Mouse (Mus musculus) layer of hippocampus, postnatal 14 days (tissue): ENCODE measurements around the gene Tpx2. TPM values are rescaled to one million over a fixed set of nuclear protein-coding genes. Genes with fewer than 3 reads are reported as not detected.

Experiments
- DNase-seq, 2 experiments: peaks; one replicate each; pipeline ENCODE4 v3.0.0; 2021 to 2022; ENCODE audit warnings: low spot score in 2 of 2, mixed read lengths in 1 of 2
- total RNA-seq, 2 experiments: library from RNA; stranded (reverse); gene quantifications; 2 replicates each; pipeline ENCODE4 v1.2.3; 2021

Gene Tpx2
- total RNA-seq, 2 experiments from 2014 or later: 2.5 to 4.7 TPM

GRCm38 (mm10) chr2:152848466-152848865 lies 702 bp downstream of the Tpx2 start:
- DNase-seq: no peak

- DNase-seq: no peak
These were observed 11.7 kb downstream of the Tpx2 start for GRCm38 (mm10) chr2:152859501-152859900.

- no peak for DNase-seq
These were observed 14.1 kb downstream of the Tpx2 start for GRCm38 (mm10) chr2:152861891-152862290.

- no peak for DNase-seq
These were observed 14.9 kb downstream of the Tpx2 start for GRCm38 (mm10) chr2:152862638-152863037.

GRCm38 (mm10) chr2:152863346-152863745 lies 15.6 kb downstream of the Tpx2 start:
- no peak for DNase-seq

GRCm38 (mm10) chr2:152878239-152878638 lies 30.5 kb downstream of the Tpx2 start:
- DNase-seq: no peak

GRCm38 (mm10) chr2:152880898-152881297 lies 33.1 kb downstream of the Tpx2 start:
- no peak for DNase-seq

GRCm38 (mm10) chr2:152884101-152884645 lies 36.4 kb downstream of the Tpx2 start:
- no peak for DNase-seq

- DNase-seq: no peak
These were observed 39.5 kb downstream of the Tpx2 start for GRCm38 (mm10) chr2:152887230-152887629.

- no peak for DNase-seq
These were observed 41.0 kb downstream of the Tpx2 start for GRCm38 (mm10) chr2:152888774-152889173.

- no peak for DNase-seq
These were observed 48.1 kb downstream of the Tpx2 start for GRCm38 (mm10) chr2:152895834-152896233.

- no peak for DNase-seq
These were observed 49.2 kb downstream of the Tpx2 start for GRCm38 (mm10) chr2:152896926-152897325.

- DNase-seq: no peak
These were observed 51.2 kb downstream of the Tpx2 start for GRCm38 (mm10) chr2:152899011-152899410.

GRCm38 (mm10) chr2:152901296-152901695 lies 53.5 kb downstream of the Tpx2 start:
- no peak for DNase-seq

- no peak for DNase-seq
These were observed 54.9 kb downstream of the Tpx2 start for GRCm38 (mm10) chr2:152902658-152903057.

GRCm38 (mm10) chr2:152903586-152903985 lies 55.8 kb downstream of the Tpx2 start:
- DNase-seq: no peak

GRCm38 (mm10) chr2:152904127-152904643 lies 56.4 kb downstream of the Tpx2 start:
- DNase-seq: no peak

- DNase-seq: no peak
These were observed 57.5 kb downstream of the Tpx2 start for GRCm38 (mm10) chr2:152905036-152905829.

- no peak for DNase-seq
These were observed 58.7 kb downstream of the Tpx2 start for GRCm38 (mm10) chr2:152906274-152907037.

GRCm38 (mm10) chr2:152907114-152907943 lies 59.6 kb downstream of the Tpx2 start:
- DNase-seq: no peak

GRCm38 (mm10) chr2:152909848-152910247 lies 62.1 kb downstream of the Tpx2 start:
- DNase-seq: no peak
